Comparison of ENCODE assay signal across 9 mouse cellular contexts in the genomic region with DNA sequence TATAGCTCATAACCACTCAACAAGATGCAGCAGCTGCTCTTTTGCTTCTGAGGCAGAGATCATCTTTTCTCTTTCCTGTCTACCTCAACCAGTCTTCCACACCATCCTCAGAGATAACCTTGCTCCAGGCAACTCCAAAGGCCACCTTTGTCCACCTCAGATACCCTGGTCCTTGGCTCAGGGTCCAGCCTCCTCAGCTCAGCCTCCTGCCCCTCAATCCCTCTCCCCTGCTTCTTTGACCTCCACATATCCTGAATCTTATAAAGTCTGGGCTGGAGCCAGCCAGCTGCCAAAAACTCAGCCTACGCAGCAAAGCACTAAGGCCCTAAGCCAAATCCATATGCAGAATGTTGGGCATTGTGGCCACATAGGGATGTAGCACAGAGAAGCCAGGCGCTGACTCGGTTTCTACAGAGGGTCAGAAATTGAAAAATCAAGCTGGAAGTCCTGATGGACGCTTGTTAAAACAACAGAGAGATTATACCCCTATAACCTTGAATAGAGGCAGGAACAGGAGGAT. TPM values are rescaled to one million over a fixed set of nuclear protein-coding genes. Genes with fewer than 3 reads are reported as not detected.
DNase-seq lines count a peak whose midpoint lies in the region; ATAC-seq and TF ChIP-seq lines count a peak whose summit lies in the region.
"Had no signal": no experiment of that assay in that cellular context is flagged by ENCODE, and none has a peak within 500 bp of the region (broad histone marks: within the 10 kb centered on the region; RNA-seq: fewer than 3 reads in every experiment).

No protein-coding gene starts in this region.

- no peak for ATAC-seq in hindbrain, embryonic 14.5 days (ENCODE audit: low FRiP score)
- no peak for ATAC-seq in embryonic facial prominence, embryonic 12.5 days (ENCODE audit: insufficient number of reproducible peaks, insufficient read depth, low FRiP score, low TSS enrichment)
- ATAC-seq in hindbrain, postnatal 0 days = no peak
- ATAC-seq in midbrain, embryonic 14.5 days (ENCODE audit: low FRiP score, low TSS enrichment) = no peak
- ATAC-seq in granulocyte monocyte progenitor cell, adult 5-6 weeks (replicated peaks; ENCODE audit: poor library complexity, severe bottlenecking) = no peak

- H3K9ac ChIP-seq in hindbrain, embryonic 14.5 days = no peak overlapping the region
- H3K9ac ChIP-seq in embryonic facial prominence, embryonic 12.5 days = no peak overlapping the region
- H3K9ac ChIP-seq in hindbrain, postnatal 0 days (replicated peaks; ENCODE audit: low read length) = peak overlapping the region; percentile 44; the same call in 1 of the 2 replicates
- H3K9ac ChIP-seq in midbrain, embryonic 14.5 days (replicated peaks; ENCODE audit: low read length) = no peak overlapping the region; the same call in 1 of the 2 replicates

- peaks cover 45% of the 10 kb centered on the region for H3K4me1 ChIP-seq in hindbrain, embryonic 10.5 days (replicated peaks)
- peaks cover 18% of the 10 kb centered on the region for H3K4me1 ChIP-seq in hindbrain, embryonic 14.5 days (replicated peaks; ENCODE audit: control insufficient read depth, insufficient read depth, low read length)
- peaks cover 21% of the 10 kb centered on the region for H3K4me1 ChIP-seq in embryonic facial prominence, embryonic 12.5 days
- H3K4me1 ChIP-seq in hindbrain, postnatal 0 days (ENCODE audit: insufficient read depth, low read length) = peaks cover 16% of the 10 kb centered on the region
- peaks cover 15% of the 10 kb centered on the region for H3K4me1 ChIP-seq in midbrain, embryonic 14.5 days (ENCODE audit: control insufficient read depth, insufficient read depth, low read length)

- no peaks in the 10 kb centered on the region for H3K27me3 ChIP-seq in hindbrain, embryonic 10.5 days (ENCODE audit: insufficient read depth, poor library complexity, severe bottlenecking)
- H3K27me3 ChIP-seq in hindbrain, embryonic 14.5 days (ENCODE audit: control insufficient read depth, insufficient read depth, low read length) = no peaks in the 10 kb centered on the region
- H3K27me3 ChIP-seq in embryonic facial prominence, embryonic 12.5 days = no peaks in the 10 kb centered on the region
- no peaks in the 10 kb centered on the region for H3K27me3 ChIP-seq in hindbrain, postnatal 0 days (ENCODE audit: insufficient read depth, low read length)
- no peaks in the 10 kb centered on the region for H3K27me3 ChIP-seq in midbrain, embryonic 14.5 days (ENCODE audit: control insufficient read depth, insufficient read depth, low read length)

- no peak for DNase-seq in hindbrain, embryonic 10.5 days (ENCODE audit: low spot score)
- no peak for DNase-seq in hindbrain, embryonic 14.5 days (ENCODE audit: low spot score)
- DNase-seq in hindbrain, postnatal 0 days (ENCODE audit: low spot score) = no peak
- DNase-seq in midbrain, embryonic 14.5 days = no peak
- no peak for DNase-seq in urinary bladder, postnatal 14 days (ENCODE audit: low spot score)
- DNase-seq in spleen, postnatal 4 days (ENCODE audit: low spot score in 2 of 2) = no peak

- 93% methylated on average over 4 of the region's 4 CpGs for WGBS in hindbrain, embryonic 10.5 days
- 91% methylated on average over 4 of the region's 4 CpGs for WGBS in hindbrain, embryonic 14.5 days
- WGBS in embryonic facial prominence, embryonic 12.5 days = 90% methylated on average over 4 of the region's 4 CpGs
- 83% methylated on average over 4 of the region's 4 CpGs for WGBS in hindbrain, postnatal 0 days
- WGBS in midbrain, embryonic 14.5 days = 92% methylated on average over 4 of the region's 4 CpGs

- TF ChIP-seq CTCF in hindbrain, postnatal 0 days (IDR thresholded peaks at IDR 0.05; ENCODE audit: low read depth) = no peak

- H3K27ac ChIP-seq in hindbrain, embryonic 10.5 days = peak overlapping the region; percentile 93
- no peak overlapping the region for H3K27ac ChIP-seq in hindbrain, embryonic 14.5 days
- H3K27ac ChIP-seq in embryonic facial prominence, embryonic 12.5 days = peak overlapping the region; percentile 90
- H3K27ac ChIP-seq in hindbrain, postnatal 0 days = peak overlapping the region; percentile 36; the same call in 1 of the 2 replicates
- peak overlapping the region; percentile 78; the same call in 1 of the 2 replicates for H3K27ac ChIP-seq in midbrain, embryonic 14.5 days (replicated peaks; ENCODE audit: low read depth, low read length)

- H3K4me3 ChIP-seq in hindbrain, embryonic 10.5 days = peak overlapping the region; percentile 65; the same call in 1 of the 2 replicates
- H3K4me3 ChIP-seq in hindbrain, embryonic 14.5 days (replicated peaks; ENCODE audit: low read length) = no peak overlapping the region
- no peak overlapping the region for H3K4me3 ChIP-seq in embryonic facial prominence, embryonic 12.5 days
- no peak overlapping the region for H3K4me3 ChIP-seq in hindbrain, postnatal 0 days (ENCODE audit: low read length)
- H3K4me3 ChIP-seq in midbrain, embryonic 14.5 days (replicated peaks; ENCODE audit: low read depth, low read length) = peak overlapping the region; percentile 33; the same call in 1 of the 2 replicates

- H3K4me2 ChIP-seq in hindbrain, embryonic 14.5 days (replicated peaks) = no peak overlapping the region
- no peak overlapping the region for H3K4me2 ChIP-seq in embryonic facial prominence, embryonic 12.5 days (replicated peaks)
- peak overlapping the region; percentile 68; the same call in 1 of the 2 replicates for H3K4me2 ChIP-seq in hindbrain, postnatal 0 days (ENCODE audit: low read depth, low read length)
- peak overlapping the region; percentile 69 for H3K4me2 ChIP-seq in midbrain, embryonic 14.5 days (ENCODE audit: low read length)

- no peaks in the 10 kb centered on the region for H3K9me3 ChIP-seq in hindbrain, embryonic 10.5 days
- H3K9me3 ChIP-seq in hindbrain, embryonic 14.5 days (ENCODE audit: control insufficient read depth, low read length) = no peaks in the 10 kb centered on the region
- H3K9me3 ChIP-seq in embryonic facial prominence, embryonic 12.5 days = no peaks in the 10 kb centered on the region
- H3K9me3 ChIP-seq in hindbrain, postnatal 0 days (ENCODE audit: low read length) = no peaks in the 10 kb centered on the region
- H3K9me3 ChIP-seq in midbrain, embryonic 14.5 days (ENCODE audit: control insufficient read depth, low read length) = no peaks in the 10 kb centered on the region

- peaks cover 25% of the 10 kb centered on the region for H3K36me3 ChIP-seq in hindbrain, embryonic 10.5 days
- no peaks in the 10 kb centered on the region; the same call in 1 of the 2 replicates for H3K36me3 ChIP-seq in hindbrain, embryonic 14.5 days (replicated peaks; ENCODE audit: control insufficient read depth, insufficient read depth)
- H3K36me3 ChIP-seq in embryonic facial prominence, embryonic 12.5 days = peaks cover 7% of the 10 kb centered on the region
- no peaks in the 10 kb centered on the region for H3K36me3 ChIP-seq in hindbrain, postnatal 0 days (ENCODE audit: insufficient read depth, low read length)
- 0 out of 2 replicates have a peak, but pooled peaks cover 5% of the 10 kb centered on the region for H3K36me3 ChIP-seq in midbrain, embryonic 14.5 days (ENCODE audit: control insufficient read depth, insufficient read depth, low read length)

RNA-seq across cellular contexts. Expression of gene Phrf1, which starts 5.8 kb away (rescaled TPM):
- 106 and 108 TPM in 2 replicates for polyA plus RNA-seq in hindbrain, embryonic 10.5 days (2016; fragmentation: Nextera tagmentation; extraction: Ambion mirVana)
- polyA plus RNA-seq in hindbrain, embryonic 14.5 days (2014; fragmentation: Nextera tagmentation; extraction: Ambion mirVana) = 61.8 and 63.5 TPM in 2 replicates
- 87.1 and 99.9 TPM in 2 replicates for polyA plus RNA-seq in embryonic facial prominence, embryonic 12.5 days (2016; fragmentation: Nextera tagmentation; extraction: Ambion mirVana)
- total RNA-seq in hindbrain, postnatal 0 days (2014; rRNA removed) = 52.2 and 56.4 TPM in 2 replicates
- polyA plus RNA-seq in hindbrain, postnatal 0 days (2015; fragmentation: Nextera tagmentation; extraction: Ambion mirVana) = 35.6 and 38.0 TPM in 2 replicates
- 60.1 and 77.5 TPM in 2 replicates for polyA plus RNA-seq in midbrain, embryonic 14.5 days (2014; fragmentation: Nextera tagmentation; extraction: Ambion mirVana)
- total RNA-seq in granulocyte monocyte progenitor cell, adult 5-6 weeks (2014; fragmentation: Nextera tagmentation) = 70.9 and 75.4 TPM in 2 replicates
- total RNA-seq in granulocyte monocyte progenitor cell, adult 5-6 weeks (2017) = 51.7 and 57.7 TPM in 2 replicates

RNA-seq across cellular contexts. Expression of gene Rassf7, which starts 7.1 kb away (rescaled TPM):
- polyA plus RNA-seq in hindbrain, embryonic 10.5 days (2016; fragmentation: Nextera tagmentation; extraction: Ambion mirVana) = 58.5 and 59.0 TPM in 2 replicates
- polyA plus RNA-seq in hindbrain, embryonic 14.5 days (2014; fragmentation: Nextera tagmentation; extraction: Ambion mirVana) = 20.2 and 23.5 TPM in 2 replicates
- polyA plus RNA-seq in embryonic facial prominence, embryonic 12.5 days (2016; fragmentation: Nextera tagmentation; extraction: Ambion mirVana) = 38.6 and 42.3 TPM in 2 replicates
- 24.5 and 35.7 TPM in 2 replicates for total RNA-seq in hindbrain, postnatal 0 days (2014; rRNA removed)
- polyA plus RNA-seq in hindbrain, postnatal 0 days (2015; fragmentation: Nextera tagmentation; extraction: Ambion mirVana) = 19.6 and 23.3 TPM in 2 replicates
- polyA plus RNA-seq in midbrain, embryonic 14.5 days (2014; fragmentation: Nextera tagmentation; extraction: Ambion mirVana) = 25.9 and 27.2 TPM in 2 replicates
- 3.1 and 4.5 TPM in 2 replicates for total RNA-seq in granulocyte monocyte progenitor cell, adult 5-6 weeks (2014; fragmentation: Nextera tagmentation)
- total RNA-seq in granulocyte monocyte progenitor cell, adult 5-6 weeks (2017) = 2.0 and 4.5 TPM in 2 replicates

RNA-seq across cellular contexts. Expression of gene Lmntd2, which starts 8.9 kb away (rescaled TPM):
- polyA plus RNA-seq in hindbrain, embryonic 10.5 days (2016; fragmentation: Nextera tagmentation; extraction: Ambion mirVana) = 3.9 and 4.0 TPM in 2 replicates
- 0.20 and 0.66 TPM in 2 replicates for polyA plus RNA-seq in hindbrain, embryonic 14.5 days (2014; fragmentation: Nextera tagmentation; extraction: Ambion mirVana)
- 3.9 TPM in 2 replicates for polyA plus RNA-seq in embryonic facial prominence, embryonic 12.5 days (2016; fragmentation: Nextera tagmentation; extraction: Ambion mirVana)
- total RNA-seq in hindbrain, postnatal 0 days (2014; rRNA removed) = 0.14 TPM in 1 of 2 replicates, not detected in the other
- polyA plus RNA-seq in hindbrain, postnatal 0 days (2015; fragmentation: Nextera tagmentation; extraction: Ambion mirVana) = 0.29 and 0.40 TPM in 2 replicates
- polyA plus RNA-seq in midbrain, embryonic 14.5 days (2014; fragmentation: Nextera tagmentation; extraction: Ambion mirVana) = 0.88 and 1.1 TPM in 2 replicates
- total RNA-seq in granulocyte monocyte progenitor cell, adult 5-6 weeks (2014; fragmentation: Nextera tagmentation) = 2.2 TPM in 1 of 2 replicates, not detected in the other
- total RNA-seq in granulocyte monocyte progenitor cell, adult 5-6 weeks (2017) = 0.34 TPM in 1 of 2 replicates, not detected in the other
- total RNA-seq: gastrocnemius, postnatal 4 days had no signal

RNA-seq across cellular contexts. Expression of gene Lrrc56, which starts 28.8 kb away (rescaled TPM):
- polyA plus RNA-seq in hindbrain, embryonic 10.5 days (2016; fragmentation: Nextera tagmentation; extraction: Ambion mirVana) = 14.9 and 17.3 TPM in 2 replicates
- polyA plus RNA-seq in hindbrain, embryonic 14.5 days (2014; fragmentation: Nextera tagmentation; extraction: Ambion mirVana) = 6.6 and 7.6 TPM in 2 replicates
- 12.1 and 13.4 TPM in 2 replicates for polyA plus RNA-seq in embryonic facial prominence, embryonic 12.5 days (2016; fragmentation: Nextera tagmentation; extraction: Ambion mirVana)
- 9.5 and 19.7 TPM in 2 replicates for total RNA-seq in hindbrain, postnatal 0 days (2014; rRNA removed)
- 5.7 and 7.2 TPM in 2 replicates for polyA plus RNA-seq in hindbrain, postnatal 0 days (2015; fragmentation: Nextera tagmentation; extraction: Ambion mirVana)
- polyA plus RNA-seq in midbrain, embryonic 14.5 days (2014; fragmentation: Nextera tagmentation; extraction: Ambion mirVana) = 9.0 and 9.8 TPM in 2 replicates
- 1.4 and 2.4 TPM in 2 replicates for total RNA-seq in granulocyte monocyte progenitor cell, adult 5-6 weeks (2014; fragmentation: Nextera tagmentation)
- total RNA-seq in granulocyte monocyte progenitor cell, adult 5-6 weeks (2017) = 0.52 and 0.62 TPM in 2 replicates

RNA-seq across cellular contexts. Expression of gene Hras, which starts 29.0 kb away (rescaled TPM):
- 96.8 and 115 TPM in 2 replicates for polyA plus RNA-seq in hindbrain, embryonic 10.5 days (2016; fragmentation: Nextera tagmentation; extraction: Ambion mirVana)
- 168 and 187 TPM in 2 replicates for polyA plus RNA-seq in hindbrain, embryonic 14.5 days (2014; fragmentation: Nextera tagmentation; extraction: Ambion mirVana)
- 91.0 and 111 TPM in 2 replicates for polyA plus RNA-seq in embryonic facial prominence, embryonic 12.5 days (2016; fragmentation: Nextera tagmentation; extraction: Ambion mirVana)
- total RNA-seq in hindbrain, postnatal 0 days (2014; rRNA removed) = 115 and 120 TPM in 2 replicates
- polyA plus RNA-seq in hindbrain, postnatal 0 days (2015; fragmentation: Nextera tagmentation; extraction: Ambion mirVana) = 189 and 204 TPM in 2 replicates
- polyA plus RNA-seq in midbrain, embryonic 14.5 days (2014; fragmentation: Nextera tagmentation; extraction: Ambion mirVana) = 125 and 176 TPM in 2 replicates
- total RNA-seq in granulocyte monocyte progenitor cell, adult 5-6 weeks (2014; fragmentation: Nextera tagmentation) = 57.4 and 69.3 TPM in 2 replicates
- total RNA-seq in granulocyte monocyte progenitor cell, adult 5-6 weeks (2017) = 24.9 and 28.8 TPM in 2 replicates

Comparison
In these comparisons a context has a peak if more than half of its experiments do, and no peak if none do; other contexts are left out.
1. H3K4me3 ChIP-seq: peak in hindbrain, embryonic 10.5 days (single experiment) and midbrain, embryonic 14.5 days (single experiment); none in hindbrain, embryonic 14.5 days (single experiment), embryonic facial prominence, embryonic 12.5 days (single experiment) and hindbrain, postnatal 0 days (single experiment).
2. H3K4me2 ChIP-seq: peak in hindbrain, postnatal 0 days (single experiment) and midbrain, embryonic 14.5 days (single experiment); none in hindbrain, embryonic 14.5 days (single experiment) and embryonic facial prominence, embryonic 12.5 days (single experiment).